Mouse (Mus musculus): Measurements from ENCODE around the gene Gm6890. TPM values are rescaled to one million over a fixed set of nuclear protein-coding genes. Genes with fewer than 3 reads are reported as not detected.
"Not testable (repeated sequence)": the region's sequence is repeated elsewhere in the genome, so short reads cannot be mapped to it uniquely, and the experiment has no call there.

Gene Gm6890
- not detected in 2 replicates for polyA plus RNA-seq (2015; fragmentation: Nextera tagmentation; extraction: Ambion mirVana)

GRCm38 (mm10) chrX:74740627-74741026 lies at the start of gene Gm6890:
TSS of gene Gm6890 (plus strand) at chrX:74740927.
- H3K36me3 ChIP-seq (replicated peaks); H3K9ac ChIP-seq; H3K27me3 ChIP-seq (replicated peaks); H3K9me3 ChIP-seq; H3K4me3 ChIP-seq; H3K4me2 ChIP-seq; ATAC-seq (replicated peaks); H3K4me1 ChIP-seq; H3K27ac ChIP-seq: not testable (repeated sequence)
- 89% methylated on average over 8 of the region's 9 CpGs for WGBS

DNA sequence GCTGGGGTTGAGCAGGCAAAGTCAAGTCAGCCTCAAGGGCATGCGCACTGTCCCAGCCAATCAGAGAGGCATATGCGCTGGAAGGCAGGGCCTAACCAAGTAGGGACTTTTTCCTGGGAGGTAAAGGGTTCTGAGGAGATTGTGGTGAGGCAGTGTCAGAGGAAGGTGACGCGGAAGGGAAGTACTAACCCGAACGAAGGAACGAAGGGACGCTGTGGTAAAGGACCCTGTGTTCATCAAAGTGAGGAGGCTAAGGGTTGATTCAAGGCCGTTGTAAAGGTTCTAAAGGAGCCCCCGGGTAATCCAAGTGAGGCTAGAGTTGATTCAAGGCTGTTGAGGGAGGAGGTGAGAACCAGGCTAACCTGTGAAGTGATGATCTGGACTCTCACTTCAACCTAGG lies 14.5 kb upstream of the Gm6890 start:
- ATAC-seq (replicated peaks); H3K9ac ChIP-seq; H3K36me3 ChIP-seq (replicated peaks); H3K27me3 ChIP-seq (replicated peaks); H3K4me3 ChIP-seq; H3K4me2 ChIP-seq; H3K4me1 ChIP-seq; H3K9me3 ChIP-seq; H3K27ac ChIP-seq: not testable (repeated sequence)
- 90% methylated on average over 10 of the region's 10 CpGs for WGBS

DNA sequence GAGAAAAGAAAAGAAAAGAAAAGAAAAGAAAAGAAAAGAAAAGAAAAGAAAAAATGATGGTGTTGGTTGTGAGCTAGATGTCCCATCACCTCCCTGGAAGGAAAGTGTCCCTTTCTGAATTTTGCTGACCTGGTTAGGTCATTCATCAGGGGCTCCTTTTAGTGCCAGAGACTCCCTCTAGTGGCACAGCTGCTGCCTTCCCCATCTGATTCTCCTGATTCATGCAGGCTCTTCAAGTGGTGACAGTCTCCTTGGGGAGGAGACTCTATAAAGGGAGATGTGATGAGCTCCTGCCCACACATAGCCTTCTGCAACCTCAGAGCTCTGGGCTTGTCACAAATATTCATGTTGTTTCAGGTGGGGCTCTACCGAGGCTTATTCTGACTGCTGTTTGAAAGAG lies 30.0 kb downstream of the Gm6890 start:
- no CpG with 5 or more reads among the region's 1 CpGs for WGBS
- not testable (repeated sequence) for H3K9me3 ChIP-seq; ATAC-seq (replicated peaks); H3K4me1 ChIP-seq; H3K4me2 ChIP-seq; H3K9ac ChIP-seq; H3K27ac ChIP-seq; H3K27me3 ChIP-seq (replicated peaks); H3K36me3 ChIP-seq (replicated peaks); H3K4me3 ChIP-seq

Other genes starting within 250 kb of the Gm6890 start
- not detected in 2 replicates for gene Olfr1326-ps1, start 166.0 kb upstream of the Gm6890 start, polyA plus RNA-seq (2015; fragmentation: Nextera tagmentation; extraction: Ambion mirVana)
- not detected in 2 replicates for gene Olfr1325, start 148.2 kb upstream of the Gm6890 start, polyA plus RNA-seq (2015; fragmentation: Nextera tagmentation; extraction: Ambion mirVana)
- gene Gm5640, start 95.3 kb upstream of the Gm6890 start, polyA plus RNA-seq (2015; fragmentation: Nextera tagmentation; extraction: Ambion mirVana): 0.41 and 0.68 TPM in 2 replicates
- gene Gm5936, start 96.3 kb downstream of the Gm6890 start, polyA plus RNA-seq (2015; fragmentation: Nextera tagmentation; extraction: Ambion mirVana): 0.28 and 0.43 TPM in 2 replicates

Measured in midbrain, embryonic 15.5 days (tissue).